Mouse (Mus musculus) liver, embryonic 18 days (tissue): Measurements from ENCODE around the gene Ints11. TPM values are rescaled to one million over a fixed set of nuclear protein-coding genes. Genes with fewer than 3 reads are reported as not detected.

Source experiments
- polyA plus RNA-seq: library from polyadenylated mRNA; depleted of rRNA; stranded (reverse); fragments of >200 nt; gene quantifications from 2 replicates; pipeline ENCODE4 v1.2.3, GENCODE M21; 2012; rRNA removed

Gene Ints11
- 16.9 and 18.1 TPM in 2 replicates for polyA plus RNA-seq

GRCm38 (mm10) chr4:155869317-155870033 is at the start of gene Ints11, which contains the start of gene Cptp:
Ints11 (plus strand) TSS chr4:155869546.
Cptp (minus strand) TSS chr4:155869440.

GRCm38 (mm10) chr4:155831205-155831766 is 38.1 kb upstream of the Ints11 start, which contains the start of gene Aurkaip1:
Aurkaip1 (plus strand) TSS chr4:155831272.

GRCm38 (mm10) chr4:155839483-155839910 is 29.8 kb upstream of the Ints11 start, which contains the start of gene Mxra8:
Mxra8 (plus strand) TSS chr4:155839680.

GRCm38 (mm10) chr4:155846871-155847578 is 22.3 kb upstream of the Ints11 start, which contains the start of gene Dvl1:
Dvl1 (plus strand) TSS chr4:155847402.

GRCm38 (mm10) chr4:155863001-155863400 is 6.3 kb upstream of the Ints11 start, which contains the start of gene Tas1r3:
Tas1r3 (minus strand) TSS chr4:155863362.

GRCm38 (mm10) chr4:155891551-155892001 is 22.2 kb downstream of the Ints11 start, which contains the start of the genes Pusl1 and Acap3:
Pusl1 (minus strand) TSS chr4:155891781.
Acap3 (plus strand) TSS chr4:155891822.

Other genes starting within 250 kb of the Ints11 start
- 17.0 and 20.1 TPM in 2 replicates for gene Cdk11b, start 244.7 kb upstream of the Ints11 start, polyA plus RNA-seq
- not detected in 2 replicates for gene Gm10563, start 224.1 kb upstream of the Ints11 start, polyA plus RNA-seq
- 8.9 and 9.8 TPM in 2 replicates for gene Mmp23, start 216.2 kb upstream of the Ints11 start, polyA plus RNA-seq
- 8.4 and 10.7 TPM in 2 replicates for gene Mib2, start 200.3 kb upstream of the Ints11 start, polyA plus RNA-seq
- gene Fndc10, start 175.2 kb upstream of the Ints11 start, polyA plus RNA-seq: 0.55 and 0.61 TPM in 2 replicates
- gene Ssu72, start 164.7 kb upstream of the Ints11 start, polyA plus RNA-seq: 49.1 and 49.2 TPM in 2 replicates
- gene Tmem240, start 134.7 kb upstream of the Ints11 start, polyA plus RNA-seq: 0.16 and 0.23 TPM in 2 replicates
- gene Atad3a, start 108.5 kb upstream of the Ints11 start, polyA plus RNA-seq: 41.4 and 52.8 TPM in 2 replicates
- 0.10 and 0.16 TPM in 2 replicates for gene Vwa1, start 94.8 kb upstream of the Ints11 start, polyA plus RNA-seq
- 0.55 and 0.60 TPM in 2 replicates for gene Tmem88b, start 83.7 kb upstream of the Ints11 start, polyA plus RNA-seq
- 0.06 and 0.08 TPM in 2 replicates for gene Ankrd65, start 79.1 kb upstream of the Ints11 start, polyA plus RNA-seq
- gene Mrpl20, start 66.7 kb upstream of the Ints11 start, polyA plus RNA-seq: 50.2 and 58.8 TPM in 2 replicates
- 103 and 115 TPM in 2 replicates for gene Ccnl2, start 57.1 kb upstream of the Ints11 start, polyA plus RNA-seq
- gene Aurkaip1, start 38.3 kb upstream of the Ints11 start, polyA plus RNA-seq: 67.1 and 69.6 TPM in 2 replicates
- gene Mxra8, start 29.9 kb upstream of the Ints11 start, polyA plus RNA-seq: 14.4 and 15.6 TPM in 2 replicates
- gene Dvl1, start 22.1 kb upstream of the Ints11 start, polyA plus RNA-seq: 25.7 and 28.6 TPM in 2 replicates
- gene Tas1r3, start 6.2 kb upstream of the Ints11 start, polyA plus RNA-seq: 0.14 and 0.15 TPM in 2 replicates
- 5.5 and 6.5 TPM in 2 replicates for gene Cptp, start 106 bp upstream of the Ints11 start, polyA plus RNA-seq
- gene Pusl1, start 22.2 kb downstream of the Ints11 start, polyA plus RNA-seq: 14.0 and 16.1 TPM in 2 replicates
- 5.1 and 6.3 TPM in 2 replicates for gene Acap3, start 22.3 kb downstream of the Ints11 start, polyA plus RNA-seq
- 32.2 and 32.3 TPM in 2 replicates for gene Ube2j2, start 74.3 kb downstream of the Ints11 start, polyA plus RNA-seq
- gene C1qtnf12, start 92.8 kb downstream of the Ints11 start, polyA plus RNA-seq: 22.6 and 24.1 TPM in 2 replicates
- gene B3galt6, start 123.1 kb downstream of the Ints11 start, polyA plus RNA-seq: 2.4 TPM in 2 replicates
- gene Sdf4, start 123.3 kb downstream of the Ints11 start, polyA plus RNA-seq: 36.5 and 36.9 TPM in 2 replicates
- 0.71 and 1.2 TPM in 2 replicates for gene Tnfrsf4, start 144.3 kb downstream of the Ints11 start, polyA plus RNA-seq
- 0.54 and 0.59 TPM in 2 replicates for gene Tnfrsf18, start 156.6 kb downstream of the Ints11 start, polyA plus RNA-seq
- gene Ttll10, start 189.9 kb downstream of the Ints11 start, polyA plus RNA-seq: 0.67 and 0.83 TPM in 2 replicates
- 9.1 and 9.9 TPM in 2 replicates for gene 9430015G10Rik, start 240.4 kb downstream of the Ints11 start, polyA plus RNA-seq